ENCODE assay signal across 8 mouse cellular contexts in the genomic region with DNA sequence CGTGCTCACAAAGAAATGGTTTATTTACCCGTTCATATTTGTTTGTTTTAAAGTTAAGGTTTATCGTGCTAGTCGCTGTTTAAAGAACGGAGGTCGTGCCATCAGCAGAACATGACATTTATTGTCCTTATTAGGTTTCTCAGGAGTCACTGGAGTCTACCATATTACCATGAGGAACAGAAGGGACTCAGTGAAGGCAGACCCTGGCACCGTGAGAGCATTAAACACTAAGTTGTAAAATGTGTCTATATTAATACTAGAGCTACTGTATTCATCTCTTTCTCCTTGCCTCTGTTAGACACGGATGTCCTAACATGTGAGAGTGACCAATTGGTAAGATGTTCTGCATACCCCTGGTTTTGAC. TPM values are rescaled to one million over a fixed set of nuclear protein-coding genes. Genes with fewer than 3 reads are reported as not detected.
DNase-seq lines count a peak whose midpoint lies in the region; ATAC-seq and TF ChIP-seq lines count a peak whose summit lies in the region.

No protein-coding gene starts in this region.

- no peak for TF ChIP-seq CTCF in C2C12 (IDR thresholded peaks at IDR 0.05; ENCODE audit: control insufficient read depth, insufficient read depth, insufficient read length)
- TF ChIP-seq CTCF in midbrain, postnatal 0 days (IDR thresholded peaks at IDR 0.05): no peak

- no peak for DNase-seq in heart, adult 8-10 months (ENCODE audit: low spot score)
- no peak for DNase-seq in limb, embryonic 11.5 days (ENCODE audit: low spot score)
- DNase-seq in midbrain, postnatal 0 days (ENCODE audit: low spot score): no peak
- DNase-seq in urinary bladder, adult 18-20 months (ENCODE audit: low spot score in 2 of 2): no peak
- no peak for DNase-seq in thymus, postnatal 10 days (ENCODE audit: low spot score in 2 of 2)

- peaks cover 6% of the 10 kb centered on the region for H3K4me1 ChIP-seq in heart, embryonic 12.5 days (replicated peaks)
- H3K4me1 ChIP-seq in embryonic facial prominence, embryonic 15.5 days: peaks cover 5% of the 10 kb centered on the region
- H3K4me1 ChIP-seq in limb, embryonic 11.5 days (ENCODE audit: control insufficient read depth, insufficient read depth, low read length): no peaks in the 10 kb centered on the region
- no peaks in the 10 kb centered on the region for H3K4me1 ChIP-seq in midbrain, postnatal 0 days (ENCODE audit: insufficient read depth, low read length)

- H3K27me3 ChIP-seq in heart, embryonic 12.5 days (replicated peaks): peaks cover 5% of the 10 kb centered on the region; the same call in 1 of the 2 replicates
- no peaks in the 10 kb centered on the region for H3K27me3 ChIP-seq in C2C12 (ENCODE audit: control insufficient read depth, insufficient read depth, insufficient read length)
- H3K27me3 ChIP-seq in embryonic facial prominence, embryonic 15.5 days: no peaks in the 10 kb centered on the region
- H3K27me3 ChIP-seq in limb, embryonic 11.5 days (ENCODE audit: control insufficient read depth, insufficient read depth, low read length): no peaks in the 10 kb centered on the region
- no peaks in the 10 kb centered on the region for H3K27me3 ChIP-seq in midbrain, postnatal 0 days (ENCODE audit: insufficient read depth, low read length)

- H3ac ChIP-seq in C2C12 (ENCODE audit: control insufficient read depth, insufficient read length, low read depth): no peak overlapping the region

- H3K4me3 ChIP-seq in heart, embryonic 12.5 days: peak overlapping the region; percentile 96
- H3K4me3 ChIP-seq in C2C12 (ENCODE audit: insufficient read depth, poor library complexity, severe bottlenecking): peak overlapping the region; percentile 90
- H3K4me3 ChIP-seq in embryonic facial prominence, embryonic 15.5 days (replicated peaks): peak overlapping the region; percentile 90
- H3K4me3 ChIP-seq in limb, embryonic 11.5 days (ENCODE audit: low read depth, low read length): peak overlapping the region; percentile 87
- peak overlapping the region; percentile 74 for H3K4me3 ChIP-seq in midbrain, postnatal 0 days (ENCODE audit: low read depth, low read length)

- WGBS in heart, embryonic 12.5 days: 13% methylated on average over 8 of the region's 8 CpGs
- WGBS in embryonic facial prominence, embryonic 15.5 days: 14% methylated on average over 8 of the region's 8 CpGs
- 14% methylated on average over 8 of the region's 8 CpGs for WGBS in limb, embryonic 11.5 days
- 11% methylated on average over 8 of the region's 8 CpGs for WGBS in midbrain, postnatal 0 days

- H3K79me3 ChIP-seq in C2C12 (ENCODE audit: low read depth): peaks cover 16% of the 10 kb centered on the region

- H3K79me2 ChIP-seq in C2C12 (ENCODE audit: control insufficient read depth, insufficient read depth): peaks cover 23% of the 10 kb centered on the region

- H3K4me2 ChIP-seq in heart, embryonic 12.5 days: peak overlapping the region; percentile 78
- H3K4me2 ChIP-seq in embryonic facial prominence, embryonic 15.5 days (replicated peaks): peak overlapping the region; percentile 75
- peak overlapping the region; percentile 74 for H3K4me2 ChIP-seq in limb, embryonic 11.5 days (ENCODE audit: low read depth, severe bottlenecking)
- H3K4me2 ChIP-seq in midbrain, postnatal 0 days (ENCODE audit: low read depth, low read length, poor library complexity, severe bottlenecking): peak overlapping the region; percentile 73

- H3K9me3 ChIP-seq in heart, embryonic 12.5 days (replicated peaks): no peaks in the 10 kb centered on the region
- no peaks in the 10 kb centered on the region for H3K9me3 ChIP-seq in embryonic facial prominence, embryonic 15.5 days (replicated peaks)
- no peaks in the 10 kb centered on the region for H3K9me3 ChIP-seq in limb, embryonic 11.5 days (ENCODE audit: control insufficient read depth, low read length)
- H3K9me3 ChIP-seq in midbrain, postnatal 0 days (ENCODE audit: low read length): no peaks in the 10 kb centered on the region

- no peak overlapping the region; the same call in 1 of the 2 replicates for H3K27ac ChIP-seq in heart, embryonic 12.5 days (ENCODE audit: poor library complexity, severe bottlenecking)
- H3K27ac ChIP-seq in embryonic facial prominence, embryonic 15.5 days (replicated peaks): no peak overlapping the region; the same call in 1 of the 2 replicates
- H3K27ac ChIP-seq in limb, embryonic 11.5 days (replicated peaks; ENCODE audit: low read depth, low read length): no peak overlapping the region
- peak overlapping the region; percentile 52; the same call in 1 of the 2 replicates for H3K27ac ChIP-seq in midbrain, postnatal 0 days (ENCODE audit: low read depth, low read length)

- 0 out of 2 replicates have a peak, but pooled peaks have one; percentile 3 for ATAC-seq in heart, embryonic 12.5 days (ENCODE audit: insufficient number of reproducible peaks, low FRiP score)
- no peak for ATAC-seq in embryonic facial prominence, embryonic 15.5 days (ENCODE audit: insufficient number of reproducible peaks, low FRiP score, low TSS enrichment, low read depth)
- peak; percentile 41 for ATAC-seq in limb, embryonic 11.5 days (ENCODE audit: insufficient number of reproducible peaks, low FRiP score, low TSS enrichment, low read depth)
- ATAC-seq in midbrain, postnatal 0 days (ENCODE audit: low FRiP score): peak; percentile 31

- H3K9ac ChIP-seq in heart, embryonic 12.5 days: peak overlapping the region; percentile 93; the same call in 1 of the 2 replicates
- peak overlapping the region; percentile 78 for H3K9ac ChIP-seq in embryonic facial prominence, embryonic 15.5 days
- H3K9ac ChIP-seq in limb, embryonic 11.5 days (ENCODE audit: low read length): peak overlapping the region; percentile 83
- H3K9ac ChIP-seq in midbrain, postnatal 0 days (replicated peaks; ENCODE audit: low read length, poor library complexity, severe bottlenecking): peak overlapping the region; percentile 84

- H3K36me3 ChIP-seq in heart, embryonic 12.5 days: peaks cover 27% of the 10 kb centered on the region
- H3K36me3 ChIP-seq in C2C12 (ENCODE audit: control insufficient read depth, insufficient read depth): peaks cover 32% of the 10 kb centered on the region
- H3K36me3 ChIP-seq in embryonic facial prominence, embryonic 15.5 days: peaks cover 26% of the 10 kb centered on the region
- H3K36me3 ChIP-seq in limb, embryonic 11.5 days (ENCODE audit: control insufficient read depth, insufficient read depth, low read length): peaks cover 7% of the 10 kb centered on the region; the same call in 1 of the 2 replicates
- H3K36me3 ChIP-seq in midbrain, postnatal 0 days (ENCODE audit: insufficient read depth, low read length): peaks cover 12% of the 10 kb centered on the region

TF ChIP-seq in C2C12, 6 proteins besides CTCF, POLR2A, EP300 and RAD21:
- TF ChIP-seq MYOG (IDR thresholded peaks at IDR 0.05; ENCODE audit: control insufficient read depth, extremely low read depth, insufficient read length): no peak
- no peak for TF ChIP-seq FOSL1 (IDR thresholded peaks at IDR 0.05; ENCODE audit: insufficient read depth, low read length, poor library complexity, severe bottlenecking)
- TF ChIP-seq CEBPB (IDR thresholded peaks at IDR 0.05; ENCODE audit: low read depth): no peak
- no peak for TF ChIP-seq MYOD1 (IDR thresholded peaks at IDR 0.05; ENCODE audit: control insufficient read depth, insufficient read length, low read depth)
- no peak for TF ChIP-seq MAX (IDR thresholded peaks at IDR 0.05)
- TF ChIP-seq USF1 (IDR thresholded peaks at IDR 0.05; ENCODE audit: low read depth): no peak

RNA-seq across cellular contexts. Expression of gene Thumpd1, which starts 0.3 kb away (rescaled TPM):
- 58.4 and 59.6 TPM in 2 replicates for polyA plus RNA-seq in heart, embryonic 12.5 days (2016; fragmentation: Nextera tagmentation; extraction: Ambion mirVana)
- 10 to 100 TPM; 14.9 to 18.8 (median 17.2) TPM for total RNA-seq in heart, adult 8-10 months (2022)
- 20.2 TPM for polyA plus RNA-seq in C2C12 (2012; fragmentation: generic; extraction: Trizol)
- polyA plus RNA-seq in embryonic facial prominence, embryonic 15.5 days (2015; fragmentation: Nextera tagmentation; extraction: Ambion mirVana): 67.7 and 70.2 TPM in 2 replicates
- 95.6 and 104 TPM in 2 replicates for polyA plus RNA-seq in limb, embryonic 11.5 days (2014; fragmentation: Nextera tagmentation; extraction: Ambion mirVana)
- 37.5 and 53.4 TPM in 2 replicates for total RNA-seq in midbrain, postnatal 0 days (2014; rRNA removed)
- polyA plus RNA-seq in midbrain, postnatal 0 days (2015; fragmentation: Nextera tagmentation; extraction: Ambion mirVana): 69.1 and 71.3 TPM in 2 replicates

RNA-seq across cellular contexts. Expression of gene Acsm4, which starts 31.1 kb away (rescaled TPM):
- not detected in 2 replicates for polyA plus RNA-seq in heart, embryonic 12.5 days (2016; fragmentation: Nextera tagmentation; extraction: Ambion mirVana)
- total RNA-seq in heart, adult 8-10 months (2022): not detected
- not detected for polyA plus RNA-seq in C2C12 (2012; fragmentation: generic; extraction: Trizol)
- polyA plus RNA-seq in embryonic facial prominence, embryonic 15.5 days (2015; fragmentation: Nextera tagmentation; extraction: Ambion mirVana): 11.7 and 21.4 TPM in 2 replicates
- polyA plus RNA-seq in limb, embryonic 11.5 days (2014; fragmentation: Nextera tagmentation; extraction: Ambion mirVana): not detected in 2 replicates
- total RNA-seq in midbrain, postnatal 0 days (2014; rRNA removed): not detected in 2 replicates
- polyA plus RNA-seq in midbrain, postnatal 0 days (2015; fragmentation: Nextera tagmentation; extraction: Ambion mirVana): 0.32 TPM in 1 of 2 replicates, not detected in the other

RNA-seq across cellular contexts. Expression of gene Acsm3, which starts 39.8 kb away (rescaled TPM):
- 0.14 and 0.52 TPM in 2 replicates for polyA plus RNA-seq in heart, embryonic 12.5 days (2016; fragmentation: Nextera tagmentation; extraction: Ambion mirVana)
- total RNA-seq in heart, adult 8-10 months (2022): under 1 TPM; 0.20 to 0.47 (median 0.32) TPM
- 0.02 TPM for polyA plus RNA-seq in C2C12 (2012; fragmentation: generic; extraction: Trizol)
- 0.52 and 0.54 TPM in 2 replicates for polyA plus RNA-seq in embryonic facial prominence, embryonic 15.5 days (2015; fragmentation: Nextera tagmentation; extraction: Ambion mirVana)
- 0.14 and 0.25 TPM in 2 replicates for polyA plus RNA-seq in limb, embryonic 11.5 days (2014; fragmentation: Nextera tagmentation; extraction: Ambion mirVana)
- not detected in 2 replicates for total RNA-seq in midbrain, postnatal 0 days (2014; rRNA removed)
- polyA plus RNA-seq in midbrain, postnatal 0 days (2015; fragmentation: Nextera tagmentation; extraction: Ambion mirVana): 0.12 and 0.16 TPM in 2 replicates
